Mouse (Mus musculus) layer of hippocampus, adult 6 months (tissue): ENCODE measurements around the gene A130010J15Rik. TPM values are rescaled to one million over a fixed set of nuclear protein-coding genes. Genes with fewer than 3 reads are reported as not detected.

ENCODE experiments used
- long read RNA-seq, 2 experiments: library from polyadenylated mRNA; unstranded; transcript quantifications; one replicate each; pipeline ENCODE4 v2.0.0; 2019 to 2020
- polyA plus RNA-seq: library from polyadenylated mRNA; unstranded; fragments of <200 nt; fragmentation: Nextera tagmentation; gene quantifications from 2 replicates; pipeline ENCODE4 v1.2.3, GENCODE M21; 2021

The A130010J15Rik gene
- 4.9 and 6.3 TPM in 2 replicates for polyA plus RNA-seq
- long read RNA-seq, experiment 1, transcript A130010J15Rik-201 (2 exons, 2,257 nt): major isoform, 10 of 11 reads
- long read RNA-seq, experiment 1, partial matches to known transcripts: 0 of 11 reads
- long read RNA-seq, experiment 1, other reads (novel, unspliced or antisense): 1 of 11 reads
- long read RNA-seq, experiment 2, transcript A130010J15Rik-201 (2 exons, 2,257 nt): major isoform, 56 of 68 reads
- long read RNA-seq, experiment 2, partial matches to known transcripts: 0 of 68 reads
- long read RNA-seq, experiment 2, other reads (novel, unspliced or antisense): 6 of 68 reads

GRCm38 (mm10) chr1:193167746-193168145 is at the start of gene A130010J15Rik:
Gene A130010J15Rik (plus strand): TSS chr1:193168046.

DNA sequence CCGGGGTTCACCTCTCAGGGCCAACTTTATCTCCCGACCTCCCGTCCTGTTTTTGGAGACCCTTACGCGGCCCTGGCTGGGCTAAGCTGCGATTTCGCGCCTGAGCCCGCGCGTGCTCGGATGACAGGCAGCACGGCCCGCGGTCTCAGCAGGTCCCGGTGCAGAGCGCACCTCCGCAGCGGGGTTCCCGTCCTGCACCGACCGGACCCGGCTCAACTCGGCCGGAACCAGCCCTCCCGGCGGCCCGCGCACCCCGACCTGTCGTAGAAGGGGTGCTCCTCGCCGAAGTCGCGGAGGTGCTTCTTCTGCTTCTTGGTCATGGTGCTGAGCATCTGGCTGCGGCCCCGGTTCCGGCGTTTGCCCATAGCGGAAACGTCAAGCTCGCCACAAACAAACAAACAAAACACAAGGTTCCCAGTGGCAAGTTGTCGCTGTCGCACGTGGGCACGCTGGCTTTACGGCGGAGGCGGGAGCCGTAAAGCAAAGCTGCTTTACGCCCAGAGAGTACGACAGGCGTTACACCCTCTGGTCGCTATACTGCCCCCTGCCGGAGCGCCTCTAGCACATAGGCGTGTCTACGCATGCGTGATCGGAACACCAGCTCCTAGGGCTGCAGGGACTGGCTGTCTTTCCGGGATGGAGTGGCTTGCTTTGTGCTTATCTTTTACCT is 37.9 kb upstream of the A130010J15Rik start, which contains the start of gene Diexf:
Diexf (minus strand) TSS at position 487 of the 670 bp plus-strand sequence.

DNA sequence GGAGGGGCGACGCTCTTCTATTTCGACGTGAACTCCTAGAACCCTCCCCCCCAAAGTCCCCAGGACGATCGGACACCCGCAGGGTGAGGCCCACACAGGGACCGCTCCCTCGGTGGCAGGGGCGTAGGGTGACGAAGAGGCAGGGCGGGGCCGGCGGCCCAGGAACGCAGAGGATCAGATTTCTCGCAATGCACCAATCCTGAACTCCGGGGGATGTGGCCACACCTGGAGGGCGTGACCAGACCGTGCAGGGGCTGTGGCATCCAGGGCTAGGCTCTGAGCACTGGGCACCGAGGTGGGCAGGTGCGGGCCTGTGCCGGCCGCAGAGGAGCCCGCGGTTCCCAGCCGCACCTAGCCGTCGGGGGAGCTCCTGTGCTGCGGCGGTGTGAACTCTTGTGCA is 15.0 kb upstream of the A130010J15Rik start, which contains the start of gene Irf6:
Irf6 (plus strand) TSS at position 240 of the 400 bp plus-strand sequence.

DNA sequence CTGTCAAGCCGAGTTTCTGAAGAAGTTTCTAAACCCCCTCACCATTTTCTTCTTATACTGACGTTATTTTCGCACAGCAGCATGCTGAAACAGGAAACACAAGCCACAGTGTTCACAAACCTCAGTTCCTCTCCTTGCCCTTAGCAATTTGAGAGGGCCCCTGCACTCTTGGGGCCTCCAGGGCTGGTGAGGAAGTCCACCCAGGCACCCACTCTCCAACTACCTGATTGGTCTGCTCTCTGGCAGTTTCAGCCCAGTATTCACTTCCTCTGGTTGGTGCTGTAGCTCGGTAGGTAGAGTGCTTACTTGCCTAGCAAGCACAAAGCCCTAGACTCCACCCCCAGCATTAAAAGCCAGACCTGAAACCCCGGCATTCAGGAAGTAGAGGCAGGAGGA is 33.5 kb downstream of the A130010J15Rik start, which contains the start of gene Traf3ip3:
Traf3ip3 (minus strand) TSS at position 321 of the 396 bp plus-strand sequence.

GRCm38 (mm10) chr1:193207503-193207902 is 39.7 kb downstream of the A130010J15Rik start, which contains the start of gene Lamb3:
Gene Lamb3 (plus strand): TSS chr1:193207699.

Other genes with a start within 250 kb of the A130010J15Rik start
- gene Syt14, start 132.3 kb upstream of the A130010J15Rik start, polyA plus RNA-seq: 5.7 and 6.3 TPM in 2 replicates
- gene Diexf, start 37.8 kb upstream of the A130010J15Rik start, polyA plus RNA-seq: 0.88 and 1.4 TPM in 2 replicates
- 0.39 and 0.41 TPM in 2 replicates for gene Irf6, start 14.9 kb upstream of the A130010J15Rik start, polyA plus RNA-seq
- 0.64 and 1.1 TPM in 2 replicates for gene Traf3ip3, start 33.7 kb downstream of the A130010J15Rik start, polyA plus RNA-seq
- 0.46 and 0.54 TPM in 2 replicates for gene Lamb3, start 39.7 kb downstream of the A130010J15Rik start, polyA plus RNA-seq
- 51.6 and 57.6 TPM in 2 replicates for gene Hsd11b1, start 96.0 kb downstream of the A130010J15Rik start, polyA plus RNA-seq
- gene G0s2, start 105.2 kb downstream of the A130010J15Rik start, polyA plus RNA-seq: 15.3 and 18.9 TPM in 2 replicates
- 13.1 and 13.7 TPM in 2 replicates for gene Camk1g, start 202.3 kb downstream of the A130010J15Rik start, polyA plus RNA-seq